Mouse (Mus musculus) embryonic facial prominence, embryonic 12.5 days (tissue): Measurements from ENCODE around the gene Rpl35a. TPM values are rescaled to one million over a fixed set of nuclear protein-coding genes. Genes with fewer than 3 reads are reported as not detected.
A peak's percentile ranks its signal among the peaks of the same experiment; 100 is the strongest.

Source experiments
- ATAC-seq: fragments of 200-750 bp; cut with Nextera tagmentation; 2 replicates; pipeline ENCODE4 v1.8.0; 2017; ENCODE audit not compliant: insufficient number of reproducible peaks, insufficient read depth, low FRiP score, low TSS enrichment
- H3K27ac ChIP-seq: fragments of 300-500 bp; sonication (generic); 2 replicates; pipeline ENCODE4 v1.5.1; 2016; ENCODE audit warnings: mild to moderate bottlenecking
- H3K27me3 ChIP-seq: fragments of 300-500 bp; sonication (generic); 2 replicates; pipeline ENCODE4 v1.6.1; 2016; ENCODE audit warnings: mild to moderate bottlenecking, moderate library complexity
- H3K36me3 ChIP-seq: fragments of 300-500 bp; sonication (generic); 2 replicates; pipeline ENCODE4 v1.6.1; 2016; ENCODE audit warnings: mild to moderate bottlenecking
- H3K4me1 ChIP-seq: fragments of 300-500 bp; sonication (generic); 2 replicates; pipeline ENCODE4 v1.6.1; 2016
- H3K4me2 ChIP-seq: fragments of 300-500 bp; sonication (generic); replicated peaks from 2 replicates; pipeline ENCODE4 v1.6.1; 2016; ENCODE audit warnings: mild to moderate bottlenecking, moderate library complexity
- H3K4me3 ChIP-seq: fragments of 300-500 bp; sonication (generic); 2 replicates; pipeline ENCODE4 v1.5.1; 2016; ENCODE audit warnings: mild to moderate bottlenecking
- H3K9ac ChIP-seq: fragments of 300-500 bp; sonication (generic); 2 replicates; pipeline ENCODE4 v1.6.1; 2016; ENCODE audit warnings: mild to moderate bottlenecking, moderate library complexity
- H3K9me3 ChIP-seq: fragments of 300-500 bp; sonication (generic); 2 replicates; pipeline ENCODE4 v1.6.1; 2016; ENCODE audit warnings: mild to moderate bottlenecking, moderate library complexity
- WGBS: fragments of 180-500 bp; shearing (Covaris S2); methylation state at CpG from one replicate; pipeline ENCODE4 v1.1.7; 2016; 5-methylcytosine and 5-hydroxymethylcytosine counted together
- microRNA counts: library from miRNA; unstranded; fragments of <30 nt; microRNA quantifications from one replicate; lab custom pipeline; 2017
- microRNA-seq: library from miRNA; unstranded; fragments of <30 nt; microRNA quantifications from one replicate; pipeline ENCODE4, GENCODE M21; 2017
- polyA plus RNA-seq: library from polyadenylated mRNA; unstranded; fragments of >200 nt; fragmentation: Nextera tagmentation; extraction: Ambion mirVana; gene quantifications from 2 replicates; pipeline ENCODE4 v1.2.1, GENCODE M21; 2016

Gene Rpl35a
- polyA plus RNA-seq, 1 experiment from 2014 or later, result 849 TPM

DNA sequence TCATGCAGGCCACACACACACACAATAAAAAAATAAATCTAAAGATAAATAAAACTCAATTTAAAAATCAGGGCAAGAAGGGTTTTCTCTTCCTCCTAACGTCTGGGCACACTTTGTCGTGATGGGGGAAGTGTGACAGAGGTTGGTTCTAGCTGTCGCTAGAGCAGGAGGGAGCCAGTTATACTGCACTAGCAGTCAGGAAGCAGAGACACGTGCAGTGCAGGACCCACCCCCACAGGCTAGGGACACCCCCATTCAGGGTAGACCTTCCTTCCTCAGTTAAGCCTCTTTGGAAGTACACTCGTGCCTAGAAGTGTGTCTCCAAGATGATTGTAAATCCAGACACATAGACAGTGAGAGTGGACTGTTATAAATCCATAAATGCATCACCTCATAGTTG lies 18.7 kb downstream of the Rpl35a start:
- H3K27ac ChIP-seq, result no peak overlapping the region
- no peak overlapping the region for H3K9ac ChIP-seq
- no peaks in the 10 kb centered on the region for H3K4me1 ChIP-seq
- H3K9me3 ChIP-seq, result no peaks in the 10 kb centered on the region
- H3K4me2 ChIP-seq, result no peak overlapping the region
- ATAC-seq, result no peak
- no peak overlapping the region for H3K4me3 ChIP-seq
- peaks cover 7% of the 10 kb centered on the region; the same call in 1 of the 2 replicates for H3K36me3 ChIP-seq
- WGBS, result 58% methylated on average over 5 of the region's 5 CpGs
- no peaks in the 10 kb centered on the region for H3K27me3 ChIP-seq

DNA sequence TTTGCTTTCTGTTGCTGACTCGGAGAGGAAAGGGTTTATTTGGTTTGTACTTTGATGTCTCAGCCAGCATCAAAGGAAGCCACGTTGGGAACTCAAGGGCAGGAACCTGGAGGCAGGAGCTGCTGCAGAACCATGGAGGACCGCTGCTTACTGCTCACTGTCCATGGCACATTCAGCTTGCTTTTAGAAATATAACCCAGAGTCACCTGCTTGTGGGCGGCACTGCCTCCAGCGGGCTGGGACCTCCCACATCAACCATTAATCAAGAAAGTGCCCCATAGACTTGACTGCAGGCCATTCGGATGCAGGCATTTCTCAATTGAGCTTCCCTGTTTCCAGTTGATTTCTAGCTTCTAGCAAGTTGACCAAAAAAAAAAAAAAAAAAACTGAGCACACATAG lies 19.8 kb downstream of the Rpl35a start:
- no peak overlapping the region for H3K4me2 ChIP-seq
- 0 out of 2 replicates have a peak, but pooled peaks cover 3% of the 10 kb centered on the region for H3K36me3 ChIP-seq

DNA sequence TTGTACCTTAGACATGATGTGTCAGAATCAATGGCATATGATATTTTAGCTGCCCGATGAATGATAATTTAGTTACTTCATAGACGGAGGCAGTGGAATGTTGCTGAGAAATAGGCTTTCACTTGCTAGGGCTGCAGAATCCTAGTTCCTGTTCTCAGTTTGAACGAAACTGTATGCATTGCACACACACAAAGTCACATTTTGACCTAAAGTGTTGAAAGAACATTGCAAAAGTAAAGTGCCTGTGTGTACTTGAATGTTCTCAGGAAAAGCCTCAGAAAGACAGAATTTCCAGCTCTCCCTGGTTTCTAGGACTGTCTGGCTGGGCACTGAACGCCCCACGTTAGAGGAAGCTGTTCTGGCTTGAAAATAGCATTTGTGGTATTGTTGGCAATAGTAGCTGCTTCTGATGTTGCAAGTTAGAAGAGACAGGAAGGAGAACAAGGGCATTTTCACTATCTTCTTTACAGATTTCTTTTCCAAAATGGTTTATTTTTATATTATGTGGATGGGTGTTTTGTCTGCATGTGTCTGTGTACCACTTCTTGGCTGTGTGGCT lies 20.9 kb downstream of the Rpl35a start:
- Histone ChIP-seq H3K4me3 (no peak overlapping the region), H3K36me3 (peaks cover 8% of the 10 kb centered on the region; the same call in 1 of the 2 replicates), H3K27me3 (no peaks in the 10 kb centered on the region), H3K4me2 (no peak overlapping the region), H3K9me3 (no peaks in the 10 kb centered on the region), H3K27ac (no peak overlapping the region), H3K9ac (no peak overlapping the region), H3K4me1 (no peaks in the 10 kb centered on the region)
- WGBS, result 91% methylated on average over 5 of the region's 5 CpGs
- no peak for ATAC-seq

More for the DNA sequence above, 19.8 kb downstream of the Rpl35a start:
- Histone ChIP-seq H3K27me3 (no peaks in the 10 kb centered on the region), H3K27ac (no peak overlapping the region), H3K9ac (no peak overlapping the region), H3K4me3 (no peak overlapping the region), H3K9me3 (no peaks in the 10 kb centered on the region), H3K4me1 (no peaks in the 10 kb centered on the region)
- 69% methylated on average over 6 of the region's 6 CpGs for whole genome bisulfite sequencing
- ATAC-seq, result no peak

DNA sequence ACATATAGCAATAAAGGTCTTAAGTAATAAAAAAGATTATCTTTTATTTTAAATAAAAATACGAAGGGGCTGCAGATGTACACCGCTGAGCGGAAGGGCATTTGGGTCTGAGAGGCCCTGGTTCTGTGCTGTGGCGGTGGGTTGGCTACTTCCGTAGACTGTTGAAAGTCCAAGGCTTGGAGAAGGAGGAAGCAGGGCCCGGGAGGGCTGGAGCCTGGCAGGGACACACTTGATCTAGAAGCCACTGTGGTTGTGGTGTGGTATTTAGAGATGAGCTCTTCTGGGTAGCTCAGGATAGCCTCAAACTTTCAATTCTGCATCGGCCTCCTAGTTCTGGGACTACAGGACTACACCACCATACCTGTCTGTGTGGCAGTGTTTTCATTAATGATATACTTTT lies 23.8 kb downstream of the Rpl35a start:
- H3K27me3 ChIP-seq, result no peaks in the 10 kb centered on the region
- no peak for ATAC-seq
- H3K4me3 ChIP-seq, result no peak overlapping the region
- no peaks in the 10 kb centered on the region for H3K9me3 ChIP-seq
- H3K27ac ChIP-seq, result no peak overlapping the region
- no peak overlapping the region for H3K4me2 ChIP-seq
- H3K36me3 ChIP-seq, result peaks cover 4% of the 10 kb centered on the region; the same call in 1 of the 2 replicates
- no peak overlapping the region for H3K9ac ChIP-seq
- no peaks in the 10 kb centered on the region for H3K4me1 ChIP-seq
- WGBS, result 89% methylated on average over 7 of the region's 7 CpGs

DNA sequence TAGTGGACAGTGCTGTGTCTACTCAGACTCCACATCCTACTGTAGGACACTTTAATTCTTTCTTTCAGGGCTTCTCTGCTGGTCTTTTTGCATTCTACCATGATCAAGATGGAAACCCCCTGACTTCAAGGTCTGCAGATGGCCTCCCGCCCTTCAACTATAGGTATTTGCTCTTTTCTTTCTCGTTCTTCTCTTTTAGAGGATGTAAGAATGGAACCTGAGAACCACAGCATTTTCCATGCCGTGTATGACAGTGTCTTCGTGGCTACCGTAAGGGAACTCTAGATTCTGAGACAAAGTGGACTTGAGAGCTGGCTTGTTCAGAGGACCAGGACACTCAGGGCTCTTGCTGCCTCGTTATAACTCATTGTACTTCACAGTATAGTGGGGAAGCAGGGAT lies 26.7 kb downstream of the Rpl35a start:
- H3K9me3 ChIP-seq, result no peaks in the 10 kb centered on the region
- no peaks in the 10 kb centered on the region for H3K4me1 ChIP-seq
- WGBS, result 91% methylated on average over 6 of the region's 6 CpGs
- peaks cover 4% of the 10 kb centered on the region; the same call in 1 of the 2 replicates for H3K36me3 ChIP-seq
- H3K27ac ChIP-seq, result no peak overlapping the region
- ATAC-seq, result no peak
- H3K27me3 ChIP-seq, result no peaks in the 10 kb centered on the region
- no peak overlapping the region for H3K9ac ChIP-seq
- no peak overlapping the region for H3K4me2 ChIP-seq
- H3K4me3 ChIP-seq, result no peak overlapping the region

DNA sequence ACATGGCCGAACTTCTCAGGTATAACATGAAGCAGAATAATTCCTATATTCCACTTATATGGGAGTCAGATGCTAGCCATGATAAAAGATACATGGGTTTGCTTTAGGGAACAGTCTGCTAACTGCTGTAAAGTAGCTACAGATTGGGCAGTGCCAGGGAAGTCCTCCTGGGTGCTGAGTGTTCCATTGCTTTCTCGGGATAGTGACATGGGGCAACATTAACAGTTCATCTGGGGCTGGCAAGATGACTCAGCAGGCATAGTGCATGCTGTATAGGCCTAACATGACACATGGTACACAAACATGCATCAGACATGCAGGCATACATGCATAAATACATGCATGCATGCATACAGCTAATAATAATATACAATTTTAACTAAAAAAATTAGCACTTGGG lies 27.7 kb downstream of the Rpl35a start:
- Histone ChIP-seq H3K4me3 (no peak overlapping the region), H3K4me1 (no peaks in the 10 kb centered on the region), H3K27me3 (no peaks in the 10 kb centered on the region), H3K9ac (no peak overlapping the region), H3K36me3 (peaks cover 4% of the 10 kb centered on the region; the same call in 1 of the 2 replicates), H3K4me2 (no peak overlapping the region), H3K9me3 (no peaks in the 10 kb centered on the region), H3K27ac (no peak overlapping the region)
- WGBS, result 83% methylated on average over 2 of the region's 2 CpGs
- ATAC-seq, result no peak

DNA sequence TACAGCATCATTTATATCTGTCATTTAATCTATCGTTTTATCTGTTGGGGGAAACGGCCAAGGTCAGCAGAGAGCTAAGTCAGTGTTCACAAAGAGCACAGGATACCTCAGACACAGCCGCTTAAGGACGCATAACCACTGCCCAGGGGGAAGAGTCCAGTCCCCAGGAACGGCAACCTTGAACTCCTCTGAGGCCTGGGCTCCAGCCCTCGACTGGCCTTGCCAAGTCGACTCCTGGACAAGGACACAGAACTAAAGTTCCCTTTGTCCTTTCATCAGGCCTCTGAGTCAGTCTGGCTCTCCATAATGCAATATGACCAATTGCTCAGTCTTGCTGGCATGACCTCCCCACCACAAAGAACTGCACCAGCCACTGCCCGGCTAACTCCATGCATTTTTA lies 29.4 kb downstream of the Rpl35a start:
- 78% methylated on average over 8 of the region's 8 CpGs for WGBS
- peaks cover 8% of the 10 kb centered on the region; the same call in 1 of the 2 replicates for H3K36me3 ChIP-seq

More for the DNA sequence above, 29.4 kb downstream of the Rpl35a start:
- no peak overlapping the region for H3K27ac ChIP-seq
- H3K4me2 ChIP-seq, result no peak overlapping the region
- H3K4me1 ChIP-seq, result no peaks in the 10 kb centered on the region
- no peak overlapping the region for H3K9ac ChIP-seq
- H3K27me3 ChIP-seq, result no peaks in the 10 kb centered on the region
- H3K9me3 ChIP-seq, result no peaks in the 10 kb centered on the region
- H3K4me3 ChIP-seq, result no peak overlapping the region
- no peak for ATAC-seq

MicroRNA genes within 50 kb of the gene (microRNA counts, 519-probe panel; counts per million panel counts)
- microRNA mmu-miR-1947 (lab: Ali Mortazavi, UCI), result 460 counts per million, percentile 65 among the panel's probes with 10 or more counts

Small RNAs within 50 kb of the gene (microRNA-seq; reads per million reads assigned to microRNA genes)
- gene Gm22231, result not detected
- 7.1 reads per million, percentile 23 among the genes with 10 or more reads in this experiment for gene Mir1947

Other genes starting within 250 kb of the Rpl35a start
- gene Smbd1, start 246.0 kb upstream of the Rpl35a start, polyA plus RNA-seq, result not detected in 2 replicates
- gene Fyttd1, start 179.0 kb upstream of the Rpl35a start, polyA plus RNA-seq, result 106 and 124 TPM in 2 replicates
- gene Rubcn, start 178.7 kb upstream of the Rpl35a start, polyA plus RNA-seq, result 19.0 and 20.8 TPM in 2 replicates
- 42.6 and 43.7 TPM in 2 replicates for gene Lrch3, start 142.4 kb upstream of the Rpl35a start, polyA plus RNA-seq
- gene Iqcg, start 235 bp upstream of the Rpl35a start, polyA plus RNA-seq, result 2.4 and 3.1 TPM in 2 replicates
- 1.8 and 3.4 TPM in 2 replicates for gene Lmln, start 6.1 kb downstream of the Rpl35a start, polyA plus RNA-seq
- gene Osbpl11, start 128.6 kb downstream of the Rpl35a start, polyA plus RNA-seq, result 29.6 and 30.0 TPM in 2 replicates
- gene Snx4, start 195.0 kb downstream of the Rpl35a start, polyA plus RNA-seq, result 79.0 and 81.0 TPM in 2 replicates